Mouse (Mus musculus): ENCODE measurements at regions not wholly inside any gene's neighbourhood (a gene's known extent, or its start where the extent isn't known, plus 50 kb on each side); places are given as distances from the start of the nearest gene placed in this dataset.

DNA sequence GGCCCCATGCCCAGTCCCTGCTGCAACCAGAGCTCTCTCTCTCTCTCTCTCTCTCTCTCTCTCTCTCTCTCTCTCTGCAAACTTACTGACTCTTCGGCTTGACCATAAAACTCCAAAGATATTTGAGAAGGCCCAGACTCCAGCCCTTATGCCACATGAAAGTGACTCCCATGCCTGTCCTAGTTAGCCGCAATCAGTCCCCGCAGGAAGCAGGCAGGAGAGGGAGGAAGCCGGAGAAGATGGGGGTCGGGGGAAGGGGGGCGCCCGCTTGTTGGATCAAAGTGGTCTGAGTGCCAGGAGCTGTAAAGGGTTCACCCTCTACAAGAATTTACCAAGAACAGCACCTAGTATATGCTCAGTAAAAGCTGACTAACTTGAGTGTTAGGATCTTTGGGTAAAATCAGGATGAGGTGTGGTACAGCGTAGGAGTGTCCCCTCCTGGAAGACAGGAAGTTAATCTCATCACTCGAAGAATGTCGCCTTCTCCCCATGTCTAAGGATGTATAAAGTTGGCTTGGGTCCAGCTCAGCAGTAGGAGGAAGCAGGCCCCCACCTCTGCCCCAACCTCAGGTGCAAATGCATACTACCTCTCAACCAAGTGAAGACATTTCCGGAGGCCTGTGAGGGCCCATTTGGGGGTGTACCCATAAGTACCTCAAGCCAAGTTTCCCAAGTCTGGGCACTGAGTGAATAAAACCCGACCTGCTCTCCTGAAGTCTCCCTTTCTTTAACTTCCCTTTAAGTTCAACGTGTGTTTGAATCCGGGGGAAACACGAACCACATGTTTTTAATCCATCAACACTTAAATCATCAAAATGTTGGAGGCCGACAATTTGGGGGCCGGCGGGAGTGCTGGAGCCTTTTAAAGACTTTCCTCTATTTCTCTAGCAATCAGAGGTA is 254.7 kb downstream of the Bcl11b start:
- no peaks in the 10 kb centered on the region for H3K27me3 ChIP-seq (ENCODE audit: control insufficient read depth, insufficient read depth, low read length)
- no peaks in the 10 kb centered on the region for H3K36me3 ChIP-seq (ENCODE audit: control insufficient read depth, insufficient read depth, low read length)
- H3K4me2 ChIP-seq (replicated peaks; ENCODE audit: low read depth), result no peak overlapping the region
- no peak for TF ChIP-seq EP300 (optimal IDR thresholded peaks at IDR 0.05)
- no peak for TF ChIP-seq CTCF (IDR thresholded peaks at IDR 0.05; ENCODE audit: low read depth)
- no peak overlapping the region for H3K9ac ChIP-seq (ENCODE audit: low read length)
- no peak overlapping the region for H3K27ac ChIP-seq (replicated peaks)
- ATAC-seq (ENCODE audit: low FRiP score, low TSS enrichment) (no peak), DNase-seq (ENCODE audit: low spot score) (no peak)
- 65% methylated on average over 18 of the region's 18 CpGs for WGBS
- no peak overlapping the region for H3K4me3 ChIP-seq (ENCODE audit: low read depth, low read length)
- H3K9me3 ChIP-seq (ENCODE audit: control insufficient read depth, low read length), result no peaks in the 10 kb centered on the region
- H3K4me1 ChIP-seq (replicated peaks; ENCODE audit: control insufficient read depth, insufficient read depth), result no peaks in the 10 kb centered on the region

DNA sequence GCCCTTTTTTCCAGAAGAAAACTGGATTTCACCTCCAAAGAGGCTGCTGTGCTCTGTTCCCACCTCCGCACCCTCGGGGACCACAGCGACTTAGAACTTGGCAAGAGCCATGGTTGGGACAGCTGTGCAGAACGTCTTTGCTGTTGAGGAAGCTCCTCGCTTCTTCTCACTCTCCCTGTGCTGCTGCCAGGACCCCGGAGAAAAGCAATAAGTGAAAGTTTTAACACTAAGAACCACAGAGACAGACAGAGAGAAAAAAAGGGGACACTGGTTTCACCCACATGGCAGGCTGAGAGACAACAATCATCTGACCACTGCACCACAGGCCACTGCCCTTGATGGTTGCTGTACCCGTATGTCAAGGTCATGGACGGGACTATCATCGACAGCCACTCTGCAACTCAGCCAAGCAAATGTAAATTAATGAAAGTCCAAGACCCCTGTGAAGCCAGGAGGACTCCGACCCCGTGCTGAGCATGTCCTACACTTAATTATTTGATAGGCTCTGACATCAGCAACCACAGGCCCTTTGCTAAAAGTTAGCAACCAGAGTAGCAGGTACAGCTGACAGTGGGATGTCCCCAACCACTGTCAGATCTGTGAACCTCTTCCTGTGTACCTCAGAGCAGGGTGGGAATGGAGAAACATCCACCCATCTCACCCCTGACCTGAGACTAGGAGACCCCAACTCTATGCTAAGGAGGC is 253.9 kb downstream of the Bcl11b start:
- no peaks in the 10 kb centered on the region for H3K4me1 ChIP-seq (replicated peaks; ENCODE audit: control insufficient read depth, insufficient read depth)
- no peak overlapping the region for H3K4me2 ChIP-seq (replicated peaks; ENCODE audit: low read depth)
- no peak overlapping the region for H3K9ac ChIP-seq (ENCODE audit: low read length)
- H3K9me3 ChIP-seq (ENCODE audit: control insufficient read depth, low read length), result no peaks in the 10 kb centered on the region
- WGBS, result 69% methylated on average over 11 of the region's 11 CpGs
- no peaks in the 10 kb centered on the region for H3K27me3 ChIP-seq (ENCODE audit: control insufficient read depth, insufficient read depth, low read length)
- TF ChIP-seq EP300 (optimal IDR thresholded peaks at IDR 0.05), result no peak
- no peak for TF ChIP-seq CTCF (IDR thresholded peaks at IDR 0.05; ENCODE audit: low read depth)
- H3K4me3 ChIP-seq (ENCODE audit: low read depth, low read length), result no peak overlapping the region
- no peak for ATAC-seq (ENCODE audit: low FRiP score, low TSS enrichment)
- H3K36me3 ChIP-seq (ENCODE audit: control insufficient read depth, insufficient read depth, low read length), result no peaks in the 10 kb centered on the region
- no peak for DNase-seq (ENCODE audit: low spot score)
- H3K27ac ChIP-seq (replicated peaks), result no peak overlapping the region

DNA sequence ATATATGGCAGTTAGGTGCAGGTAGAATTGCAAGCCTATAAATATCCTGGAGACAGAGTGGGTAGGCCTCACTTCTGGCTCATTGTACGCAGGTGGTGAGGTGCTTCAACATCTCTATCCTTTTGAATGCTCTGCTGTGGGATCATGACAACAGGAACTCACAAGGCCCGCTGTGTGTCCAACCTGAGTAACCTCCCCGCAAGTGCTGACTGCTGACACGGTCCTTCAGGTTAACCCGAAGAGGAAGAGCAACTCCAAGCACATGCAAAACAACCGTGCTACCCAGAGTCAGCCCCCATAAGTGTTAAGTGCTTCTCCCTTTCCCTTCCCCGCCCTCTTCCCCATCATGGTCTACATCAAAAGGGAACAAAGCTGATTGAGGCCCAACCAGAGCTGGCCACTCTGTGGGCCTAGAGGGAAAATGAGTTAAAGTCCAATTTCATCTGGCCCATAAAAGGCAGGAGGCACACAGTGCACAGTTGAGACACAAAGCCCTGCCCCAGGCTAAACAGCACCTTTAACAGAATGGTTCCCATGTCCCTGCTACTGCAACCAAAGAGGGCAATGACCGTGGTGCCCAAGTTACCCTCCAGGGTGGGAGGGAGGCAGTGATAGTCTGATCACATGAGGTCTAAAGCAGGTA is 253.0 kb downstream of the Bcl11b start:
- H3K9ac ChIP-seq (ENCODE audit: low read length), result no peak overlapping the region
- H3K9me3 ChIP-seq (ENCODE audit: control insufficient read depth, low read length), result no peaks in the 10 kb centered on the region
- DNase-seq (ENCODE audit: low spot score) (no peak), ATAC-seq (ENCODE audit: low FRiP score, low TSS enrichment) (no peak)
- no peaks in the 10 kb centered on the region for H3K4me1 ChIP-seq (replicated peaks; ENCODE audit: control insufficient read depth, insufficient read depth)
- no peak overlapping the region for H3K27ac ChIP-seq (replicated peaks)
- 89% methylated on average over 8 of the region's 8 CpGs for WGBS
- no peak overlapping the region for H3K4me3 ChIP-seq (ENCODE audit: low read depth, low read length)
- no peaks in the 10 kb centered on the region for H3K27me3 ChIP-seq (ENCODE audit: control insufficient read depth, insufficient read depth, low read length)
- no peaks in the 10 kb centered on the region for H3K36me3 ChIP-seq (ENCODE audit: control insufficient read depth, insufficient read depth, low read length)
- no peak overlapping the region for H3K4me2 ChIP-seq (replicated peaks; ENCODE audit: low read depth)
- TF ChIP-seq EP300 (optimal IDR thresholded peaks at IDR 0.05) (no peak), CTCF (IDR thresholded peaks at IDR 0.05; ENCODE audit: low read depth) (no peak)

DNA sequence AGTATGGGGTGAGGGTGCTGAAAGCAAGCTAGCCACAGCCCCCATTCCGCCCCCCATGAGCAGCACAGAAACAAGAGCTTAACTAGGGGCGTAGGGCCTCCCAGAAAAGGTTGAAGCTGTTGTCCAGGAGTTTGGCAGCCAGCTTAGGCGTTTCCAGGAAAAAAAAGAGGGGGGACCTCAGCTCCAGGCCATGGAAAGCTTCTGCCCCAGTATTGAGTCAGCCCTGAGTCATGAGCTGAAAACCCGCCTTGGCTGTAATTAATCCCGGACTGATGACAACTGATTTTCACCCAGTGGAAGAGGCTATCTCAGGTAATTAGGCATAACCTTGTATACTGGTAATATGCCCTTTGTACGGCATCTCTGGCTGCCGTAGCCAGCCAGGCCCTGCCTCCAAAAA is 251.3 kb downstream of the Bcl11b start:
- Histone ChIP-seq H3K4me2 (replicated peaks; ENCODE audit: low read depth) (no peak overlapping the region), H3K9ac (ENCODE audit: low read length) (no peak overlapping the region), H3K4me1 (replicated peaks; ENCODE audit: control insufficient read depth, insufficient read depth) (no peaks in the 10 kb centered on the region), H3K27me3 (ENCODE audit: control insufficient read depth, insufficient read depth, low read length) (no peaks in the 10 kb centered on the region), H3K4me3 (ENCODE audit: low read depth, low read length) (no peak overlapping the region), H3K27ac (replicated peaks) (no peak overlapping the region; the same call in 1 of the 2 replicates), H3K9me3 (ENCODE audit: control insufficient read depth, low read length) (no peaks in the 10 kb centered on the region), H3K36me3 (ENCODE audit: control insufficient read depth, insufficient read depth, low read length) (no peaks in the 10 kb centered on the region)
- 48% methylated on average over 7 of the region's 7 CpGs for WGBS
- DNase-seq (ENCODE audit: low spot score), result peak; percentile 46
- ATAC-seq (ENCODE audit: low FRiP score, low TSS enrichment), result peak; percentile 62
- TF ChIP-seq EP300 (optimal IDR thresholded peaks at IDR 0.05), result no peak
- no peak for TF ChIP-seq CTCF (IDR thresholded peaks at IDR 0.05; ENCODE audit: low read depth)

DNA sequence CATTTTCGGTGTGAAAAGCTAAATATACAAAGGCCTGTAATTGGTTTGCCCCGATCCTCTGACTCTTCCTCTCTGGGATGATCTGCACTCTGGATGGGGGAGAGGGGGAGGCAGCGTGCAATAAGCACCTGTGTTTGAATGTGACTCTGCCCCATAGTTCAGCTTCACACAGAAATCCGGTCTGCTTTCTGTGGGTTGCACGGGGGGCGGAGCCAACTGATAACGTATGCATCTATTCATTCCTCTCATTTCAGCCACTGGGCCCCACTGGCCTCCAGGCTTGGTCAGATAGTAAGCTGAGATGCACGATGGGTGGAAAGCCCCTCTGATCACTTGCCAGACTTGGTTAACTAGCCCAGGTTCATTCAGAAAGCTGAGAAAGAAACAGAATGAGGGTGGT is 250.8 kb downstream of the Bcl11b start:
- Histone ChIP-seq H3K4me3 (ENCODE audit: low read depth, low read length) (no peak overlapping the region), H3K9me3 (ENCODE audit: control insufficient read depth, low read length) (no peaks in the 10 kb centered on the region), H3K4me1 (replicated peaks; ENCODE audit: control insufficient read depth, insufficient read depth) (no peaks in the 10 kb centered on the region), H3K27ac (replicated peaks) (peak overlapping the region; percentile 25; the same call in 1 of the 2 replicates), H3K4me2 (replicated peaks; ENCODE audit: low read depth) (no peak overlapping the region), H3K9ac (ENCODE audit: low read length) (no peak overlapping the region), H3K36me3 (ENCODE audit: control insufficient read depth, insufficient read depth, low read length) (no peaks in the 10 kb centered on the region), H3K27me3 (ENCODE audit: control insufficient read depth, insufficient read depth, low read length) (no peaks in the 10 kb centered on the region)
- peak; percentile 41 for DNase-seq (ENCODE audit: low spot score)
- TF ChIP-seq EP300 (optimal IDR thresholded peaks at IDR 0.05) (no peak), CTCF (IDR thresholded peaks at IDR 0.05; ENCODE audit: low read depth) (no peak)
- WGBS, result 22% methylated on average over 8 of the region's 8 CpGs
- no peak for ATAC-seq (ENCODE audit: low FRiP score, low TSS enrichment)

Measured in stomach, postnatal 0 days (tissue).